Mouse (Mus musculus): Measurements from ENCODE around the gene Dab1.

Gene Dab1

GRCm38 (mm10) chr4:104587826-104588225 lies 968.7 kb downstream of the Dab1 start:
- in situ Hi-C loops (cut with MboI), result no loop called here

DNA sequence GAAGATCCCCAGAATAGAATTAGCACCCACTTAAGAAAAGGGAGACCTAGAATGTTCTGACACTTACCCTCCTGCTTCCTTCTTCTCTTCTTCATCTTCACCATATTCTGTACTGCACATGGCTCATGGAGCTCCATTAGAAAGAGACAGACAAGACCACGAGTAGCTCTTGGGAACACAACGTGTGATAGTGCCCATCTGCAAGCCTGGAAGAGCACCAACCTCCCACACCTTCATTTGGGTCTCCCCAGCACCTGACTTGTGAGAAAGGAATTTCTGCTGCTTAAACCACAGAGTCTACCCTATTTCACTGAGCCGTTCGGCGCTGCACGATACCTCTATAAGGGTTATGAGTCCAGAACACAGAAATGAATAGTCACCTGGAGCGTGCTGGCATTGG lies 977.8 kb downstream of the Dab1 start:
- in situ Hi-C loops (cut with MboI), result no loop called here

DNA sequence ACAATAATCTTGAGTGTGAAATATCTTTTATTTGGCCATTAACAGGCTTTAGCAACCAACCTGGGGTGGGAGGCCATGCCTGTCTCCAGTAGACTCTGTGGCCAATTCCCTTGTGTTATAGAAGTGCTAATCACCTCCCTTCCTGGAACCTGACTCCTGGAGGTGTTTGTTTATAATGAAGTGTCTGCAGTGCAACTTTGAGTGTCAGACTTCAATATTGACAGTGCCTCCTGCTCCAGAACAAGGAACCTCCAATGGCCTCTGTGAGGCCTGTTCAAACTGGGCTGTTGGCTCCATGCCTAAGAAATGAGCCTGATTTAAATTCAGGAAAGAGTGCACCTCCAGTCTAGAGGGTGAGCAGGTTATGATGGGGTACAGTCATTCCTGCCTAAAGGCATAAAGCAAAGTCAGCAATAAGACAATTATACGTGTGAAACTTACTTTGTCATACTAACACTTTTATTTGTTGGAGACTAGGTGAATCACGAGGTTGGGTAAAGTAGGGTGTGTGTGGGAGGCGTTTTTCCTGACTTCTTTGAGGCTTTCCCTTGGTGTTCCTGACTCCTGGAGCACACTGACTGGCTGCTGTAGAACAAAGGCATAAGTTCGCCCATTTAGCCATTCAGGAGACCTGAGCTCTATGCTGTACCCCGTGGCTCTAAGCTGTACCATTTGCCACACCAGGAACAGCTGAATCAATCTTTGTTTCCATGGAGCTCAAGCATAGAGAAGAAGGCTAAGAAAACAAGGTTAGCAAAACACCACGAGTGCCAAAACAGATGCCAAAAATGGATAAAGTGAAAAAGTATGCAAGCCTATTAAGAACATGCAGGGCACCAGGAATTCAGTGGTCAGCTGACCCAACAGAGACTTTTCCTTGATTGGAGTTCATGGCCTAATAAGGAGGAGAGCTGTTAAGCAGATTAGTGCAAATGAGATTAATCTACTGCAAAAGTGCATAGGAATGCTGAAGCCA lies 978.6 kb downstream of the Dab1 start:
- in situ Hi-C loops (cut with MboI), result no loop called here

DNA sequence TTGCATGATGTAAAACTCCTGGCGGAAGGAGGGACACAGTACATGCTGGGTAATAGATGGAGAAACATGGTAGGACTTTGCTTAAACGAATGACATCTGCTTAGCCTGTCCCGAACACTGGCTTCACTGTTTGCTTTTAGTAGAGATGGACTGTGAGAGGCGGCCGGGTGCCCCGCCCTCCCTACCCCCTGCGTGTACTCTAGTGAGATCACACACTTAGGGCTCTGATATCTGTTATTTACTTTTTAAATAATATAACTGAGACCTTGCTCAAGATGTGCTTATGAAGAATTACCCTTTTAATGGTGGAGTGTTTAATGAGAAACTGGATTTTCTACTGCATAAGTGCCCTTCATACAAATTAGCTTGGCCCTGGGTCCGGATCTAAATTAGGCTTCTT lies 983.6 kb downstream of the Dab1 start:
- in situ Hi-C loops (cut with MboI), result no loop called here

DNA sequence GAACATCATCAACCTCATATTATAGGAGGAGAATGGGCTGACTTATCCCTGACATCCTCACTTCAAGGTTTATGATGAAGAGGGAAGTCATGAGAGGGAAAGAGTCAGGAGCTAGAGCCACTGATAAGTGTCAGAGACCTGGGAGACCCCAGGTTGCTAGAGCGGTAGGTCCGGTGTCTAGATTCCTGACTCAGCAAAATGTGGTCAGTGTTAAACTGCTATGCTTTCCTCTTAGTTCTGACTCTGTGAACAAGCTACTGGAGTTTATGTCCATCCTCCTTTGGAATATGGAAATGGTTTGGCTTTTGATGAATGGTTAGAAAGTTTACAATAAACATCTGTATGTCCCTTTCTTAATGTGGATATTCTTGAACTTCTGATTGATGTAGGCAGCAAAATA lies 985.1 kb downstream of the Dab1 start:
- in situ Hi-C loops (cut with MboI), result no loop called here

- in situ Hi-C loops (cut with MboI), result no loop called here
Measured at GRCm38 (mm10) chr4:104606881-104607280, 987.7 kb downstream of the Dab1 start.

GRCm38 (mm10) chr4:104607636-104608035 lies 988.5 kb downstream of the Dab1 start:
- in situ Hi-C loops (cut with MboI), result no loop called here

DNA sequence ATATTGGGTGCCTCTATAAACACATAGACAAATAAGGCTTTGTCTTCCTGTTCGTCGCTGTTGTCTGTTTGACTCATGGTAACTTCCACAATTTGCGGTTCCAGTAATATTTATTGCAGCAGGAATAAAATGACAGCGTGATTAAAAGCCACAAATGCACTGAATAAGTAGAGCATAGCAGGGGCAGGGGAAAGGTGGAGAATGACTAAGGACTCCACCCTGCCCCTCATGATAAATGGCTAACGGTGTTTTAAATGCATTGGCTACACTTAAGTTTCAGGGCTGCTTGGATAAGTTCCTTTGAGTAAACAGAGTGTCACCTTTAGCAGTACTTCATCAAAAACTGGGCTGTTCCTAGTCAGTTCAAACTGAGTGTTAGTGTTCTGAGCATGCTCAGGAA lies 1000.3 kb downstream of the Dab1 start:
- in situ Hi-C loops (cut with MboI), result no loop called here

- in situ Hi-C loops (cut with MboI), result no loop called here
Measured at GRCm38 (mm10) chr4:104625316-104625715, 1006.2 kb downstream of the Dab1 start.

GRCm38 (mm10) chr4:104628708-104629107 lies 1009.5 kb downstream of the Dab1 start:
- in situ Hi-C loops (cut with MboI), result no loop called here

DNA sequence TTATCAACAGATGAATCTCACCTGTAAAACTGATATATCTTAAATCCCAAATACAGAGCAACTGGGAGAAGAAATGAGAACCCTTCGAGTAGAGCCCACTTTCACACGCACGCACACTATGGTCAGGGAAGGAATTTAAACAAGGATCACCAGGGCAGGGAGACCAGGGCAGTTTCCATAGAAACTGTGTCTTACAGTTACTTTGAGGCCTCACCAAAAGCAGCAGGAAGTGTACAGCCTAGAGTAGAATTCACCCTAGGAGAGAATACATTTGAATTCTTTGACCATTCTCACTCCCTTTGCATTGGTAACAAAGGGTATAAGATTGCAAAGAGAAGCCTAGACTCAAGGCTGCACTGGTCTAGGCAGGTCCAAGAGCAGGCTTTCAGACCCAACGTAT lies 1017.9 kb downstream of the Dab1 start:
- in situ Hi-C loops (cut with MboI), result no loop called here

GRCm38 (mm10) chr4:104640617-104641016 lies 1021.5 kb downstream of the Dab1 start:
- in situ Hi-C loops (cut with MboI), result no loop called here

DNA sequence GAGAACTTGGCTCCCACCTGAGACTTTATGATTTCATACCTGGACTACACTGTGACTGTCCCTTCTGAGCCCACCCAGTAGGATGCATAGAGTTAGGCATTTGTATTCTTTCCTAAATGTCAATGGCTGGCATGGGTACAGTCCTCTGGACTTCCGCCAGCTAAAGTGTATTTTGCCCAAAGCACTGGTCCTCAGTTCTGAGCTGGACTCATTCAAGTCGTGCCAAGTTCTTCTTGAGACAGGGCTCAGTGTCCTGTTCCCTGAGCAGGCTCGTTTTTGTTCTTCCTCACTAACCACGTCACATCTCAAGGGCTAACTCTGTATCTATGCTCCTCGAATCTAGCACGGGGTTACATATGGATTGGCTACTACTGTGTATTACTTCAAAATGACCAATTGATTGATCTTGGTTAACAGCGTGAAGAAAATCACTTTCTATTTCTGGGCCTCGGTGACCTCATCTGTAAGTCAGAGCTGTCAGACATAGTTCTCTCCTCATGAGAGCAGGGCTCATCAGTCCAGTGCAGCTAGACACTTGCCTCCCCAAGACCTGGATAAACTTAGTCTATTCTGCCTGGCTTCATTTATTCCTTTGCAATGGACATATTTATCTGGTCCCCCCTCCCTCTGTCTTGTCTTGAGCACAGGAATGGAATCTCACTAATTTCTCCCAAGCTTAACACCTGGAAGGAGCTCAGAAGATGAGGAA lies 1023.8 kb downstream of the Dab1 start:
- in situ Hi-C loops (cut with MboI), result no loop called here

GRCm38 (mm10) chr4:104643534-104644356 lies 1024.6 kb downstream of the Dab1 start:
- in situ Hi-C loops (cut with MboI), result no loop called here

- in situ Hi-C loops (cut with MboI), result no loop called here
Measured at GRCm38 (mm10) chr4:104644357-104644630, 1025.1 kb downstream of the Dab1 start.

DNA sequence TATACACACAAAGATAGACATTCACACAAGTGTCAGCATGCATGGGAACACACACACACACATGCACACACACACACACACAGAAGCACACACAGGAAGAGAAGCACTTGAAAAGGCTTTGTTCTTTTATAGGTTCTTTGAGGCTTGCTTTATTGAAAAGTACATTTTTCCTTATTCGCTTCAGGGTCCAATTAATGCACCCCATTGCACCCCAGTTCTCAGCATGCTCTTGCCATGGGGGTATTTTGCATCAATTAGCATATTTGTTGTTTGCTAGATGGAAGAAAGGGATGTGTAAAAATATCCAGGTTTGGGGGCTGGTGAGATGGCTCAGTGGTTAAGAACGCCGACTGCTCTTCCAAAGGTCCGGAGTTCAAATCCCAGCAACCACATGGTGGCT lies 1025.7 kb downstream of the Dab1 start:
- in situ Hi-C loops (cut with MboI), result no loop called here

DNA sequence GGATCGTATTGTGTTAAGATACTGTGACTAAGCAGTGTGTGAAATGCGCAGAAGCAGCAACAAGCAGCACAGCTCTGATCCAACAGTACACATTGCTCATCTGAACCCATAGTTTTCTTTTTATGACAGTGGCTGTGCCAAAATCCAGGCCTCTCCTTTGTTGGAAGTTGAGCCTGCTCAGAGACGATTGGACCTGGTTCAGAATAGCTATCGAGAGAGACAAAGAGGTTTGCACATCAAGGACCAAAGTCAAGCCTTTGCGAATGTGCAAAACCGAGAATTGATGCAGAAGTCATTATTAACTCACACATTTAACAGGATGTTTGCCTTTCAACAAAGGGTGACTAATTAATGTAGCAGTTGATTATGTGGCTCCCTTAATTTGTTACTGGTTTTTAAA lies 1032.6 kb downstream of the Dab1 start:
- in situ Hi-C loops (cut with MboI), result no loop called here

DNA sequence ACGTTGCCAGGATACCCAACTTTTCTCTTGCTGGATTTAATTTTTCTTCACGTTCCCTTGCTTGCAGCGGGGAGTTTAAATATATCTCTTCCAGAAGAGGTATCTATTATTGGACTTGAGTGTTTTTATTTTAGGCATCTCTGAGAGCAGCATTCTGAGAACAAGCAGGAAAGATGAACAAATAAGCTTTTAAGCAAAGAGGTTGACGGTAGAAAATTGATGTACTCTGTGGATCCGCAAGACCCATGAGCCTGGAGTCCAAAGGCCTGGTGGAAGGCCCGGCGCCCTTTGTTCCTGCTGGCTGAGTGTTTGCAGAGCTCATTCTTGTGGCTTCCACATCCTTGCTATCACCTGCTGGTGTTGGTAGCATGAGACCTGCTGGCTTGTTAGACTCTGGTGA lies 1037.6 kb downstream of the Dab1 start:
- in situ Hi-C loops (cut with MboI), result no loop called here

GRCm38 (mm10) chr4:104662841-104663614 lies 1043.9 kb downstream of the Dab1 start:
- in situ Hi-C loops (cut with MboI), result no loop called here

DNA sequence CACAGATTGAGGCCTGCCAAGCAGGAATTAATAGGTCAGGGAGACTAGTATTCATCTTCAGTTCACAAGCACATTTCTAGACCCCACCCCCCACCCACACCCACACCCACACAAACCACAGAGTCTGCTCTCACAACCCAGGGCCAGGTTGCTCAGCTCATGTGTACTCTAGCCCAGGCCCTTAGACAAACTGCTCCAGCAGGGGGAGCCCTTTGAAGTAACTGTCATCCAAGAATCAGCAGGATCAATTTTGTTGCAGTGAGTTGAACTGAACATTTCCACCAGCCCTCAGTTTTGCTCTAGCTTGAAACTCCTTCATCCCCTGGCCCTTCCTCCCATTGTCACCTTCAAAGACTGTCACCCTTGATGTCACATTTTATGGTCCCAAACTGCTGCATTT lies 1046.4 kb downstream of the Dab1 start:
- in situ Hi-C loops (cut with MboI), result no loop called here

GRCm38 (mm10) chr4:104666831-104667551 lies 1047.8 kb downstream of the Dab1 start:
- in situ Hi-C loops (cut with MboI), result no loop called here
